Mouse (Mus musculus) 3T3-L1 (cell line): Measurements from ENCODE around the gene Rtn2.

Experiments
- DNase-seq: peaks from one replicate; pipeline ENCODE4 v3.0.0-alpha.2; 2015; ENCODE audit warnings: low read depth, low spot score

Rtn2 gene

DNA sequence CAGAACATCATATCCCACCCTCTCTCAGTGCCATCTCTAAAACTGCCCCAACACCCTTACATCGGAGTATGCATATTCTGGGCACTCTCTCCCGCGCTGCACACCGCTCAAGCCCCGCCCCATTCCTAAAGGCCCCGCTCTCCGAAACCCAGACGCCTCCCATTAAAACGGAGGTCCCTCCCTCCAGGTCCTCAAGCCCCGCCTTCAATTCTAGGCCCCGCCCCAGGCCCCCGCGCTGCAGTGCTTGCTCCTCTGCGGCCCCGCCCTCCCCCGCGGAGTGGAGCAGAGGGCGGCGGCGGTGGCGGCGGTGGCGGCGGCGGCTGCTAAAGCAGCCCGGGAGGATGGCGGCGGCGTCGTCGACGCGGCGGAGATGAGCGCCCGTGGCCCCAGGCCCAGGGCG lies at the start of gene Rtn2:
Gene Rtn2 (plus strand): TSS at position 240 of the 400 bp plus-strand sequence.
- DNase-seq, result peak; percentile 65

DNA sequence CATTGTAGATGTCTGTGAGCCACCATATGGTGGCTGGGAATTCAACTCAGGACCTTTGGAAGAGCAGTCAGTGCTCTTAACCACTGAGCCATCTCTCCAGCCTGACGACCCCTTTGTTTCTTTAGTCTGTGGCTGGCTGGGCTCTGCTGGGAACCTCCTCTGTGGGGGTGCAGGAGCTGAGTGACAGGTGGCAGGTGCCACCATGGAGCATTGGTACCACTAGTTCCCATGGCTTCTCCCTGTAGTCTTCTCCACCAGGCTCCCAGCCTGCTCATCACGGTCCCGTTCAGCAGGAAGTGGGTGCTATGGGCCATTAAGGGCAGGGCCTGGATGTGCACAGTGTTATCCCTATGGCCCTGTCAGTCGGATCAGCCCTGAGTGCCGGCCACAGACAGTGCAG lies 47.8 kb upstream of the Rtn2 start:
- DNase-seq, result no peak

GRCm38 (mm10) chr7:19235092-19235671 lies 47.2 kb upstream of the Rtn2 start:
- DNase-seq, result no peak

DNA sequence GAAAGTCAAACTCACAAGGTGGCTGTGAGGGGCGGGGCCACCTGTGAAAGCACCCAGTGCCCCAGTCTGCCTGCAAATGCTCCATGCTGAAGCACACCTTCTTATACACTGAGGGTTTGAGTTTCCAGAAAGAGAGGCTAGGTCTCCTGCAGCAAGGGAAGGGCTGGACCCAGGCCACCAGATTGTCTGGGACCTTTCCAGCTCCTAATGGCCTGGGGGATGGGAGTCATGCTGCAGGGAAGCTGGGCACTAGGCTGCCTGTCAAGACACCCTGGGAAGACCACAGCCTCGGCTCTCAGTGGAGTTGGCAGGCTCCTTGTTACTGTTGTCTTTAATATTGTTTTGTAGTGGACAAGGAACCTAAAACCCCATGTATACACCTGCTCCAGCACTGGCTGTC lies 46.0 kb upstream of the Rtn2 start:
- no peak for DNase-seq

GRCm38 (mm10) chr7:19238344-19238743 lies 44.1 kb upstream of the Rtn2 start:
- no peak for DNase-seq

- peak; percentile 92 for DNase-seq
Measured at GRCm38 (mm10) chr7:19239423-19239822, 43.0 kb upstream of the Rtn2 start.

DNA sequence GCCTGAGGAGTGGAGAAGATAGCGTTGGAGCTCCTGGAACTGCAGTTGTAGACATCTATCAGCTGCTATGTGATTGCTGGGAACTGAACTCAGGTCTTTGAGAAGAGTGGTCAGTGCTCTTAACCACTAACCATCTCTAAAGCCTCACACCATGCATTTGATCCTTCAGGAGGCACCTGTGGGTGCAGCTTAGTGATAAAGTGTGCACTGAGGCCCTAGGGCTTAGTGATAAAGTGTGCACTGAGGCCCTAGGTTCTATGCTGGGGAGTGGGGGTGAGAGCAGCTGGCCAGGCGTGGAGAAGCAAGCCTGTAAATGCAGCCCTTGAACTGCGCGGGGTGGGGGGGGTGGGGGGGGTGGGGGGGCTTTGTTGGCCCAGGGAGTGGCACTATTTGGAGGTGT lies 42.4 kb upstream of the Rtn2 start:
- DNase-seq, result no peak

DNA sequence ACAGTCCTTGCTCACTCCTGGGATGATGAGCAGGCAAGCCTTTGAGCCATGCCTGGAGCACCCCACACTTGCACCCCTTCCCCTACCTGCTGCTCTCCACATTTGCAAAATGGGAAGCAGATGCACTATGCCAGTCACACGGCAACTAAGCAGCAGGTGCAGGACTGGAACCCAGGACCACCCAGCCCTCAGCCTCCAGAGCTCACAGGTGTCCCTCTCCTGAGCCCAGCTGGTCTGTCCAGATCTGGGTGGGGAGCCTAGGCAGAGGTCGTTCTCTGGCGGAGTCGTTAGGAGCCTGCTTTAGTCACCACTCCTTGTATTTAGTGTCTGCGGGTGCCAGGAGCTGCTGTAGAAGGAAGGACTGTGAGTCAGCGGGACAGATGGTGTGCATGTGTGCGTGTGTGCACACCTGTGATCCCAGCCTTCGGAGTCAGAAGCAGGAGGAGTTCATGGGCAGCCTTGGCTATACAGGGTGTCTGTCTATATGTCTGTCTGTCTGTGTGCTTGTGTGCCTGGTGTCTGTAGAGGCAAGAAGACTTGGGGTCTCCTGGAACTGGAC lies 41.4 kb upstream of the Rtn2 start:
- no peak for DNase-seq

- no peak for DNase-seq
Measured at GRCm38 (mm10) chr7:19242005-19242404, 40.4 kb upstream of the Rtn2 start.

- no peak for DNase-seq
Measured at GRCm38 (mm10) chr7:19243858-19244257, 38.6 kb upstream of the Rtn2 start.

DNA sequence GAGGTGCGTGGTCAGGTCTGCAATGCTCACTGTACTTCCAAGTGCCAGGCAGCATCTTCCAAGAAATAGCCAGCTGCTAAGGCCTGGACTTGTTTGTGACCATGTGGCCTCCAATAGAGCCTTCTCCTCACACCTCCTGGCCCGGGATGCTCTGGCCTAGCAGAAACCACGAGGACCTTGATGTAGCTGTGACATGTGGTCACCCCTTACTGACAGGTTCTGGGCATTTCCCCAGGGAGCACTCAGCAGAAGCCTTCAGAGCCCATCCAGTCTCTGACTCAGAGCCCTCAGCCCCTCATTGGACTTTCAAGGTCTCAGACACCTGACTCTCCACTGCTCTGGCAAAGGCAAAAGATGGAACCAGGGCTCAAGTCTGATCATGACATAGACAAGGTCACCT lies 37.3 kb upstream of the Rtn2 start:
- peak; percentile 44 for DNase-seq

DNA sequence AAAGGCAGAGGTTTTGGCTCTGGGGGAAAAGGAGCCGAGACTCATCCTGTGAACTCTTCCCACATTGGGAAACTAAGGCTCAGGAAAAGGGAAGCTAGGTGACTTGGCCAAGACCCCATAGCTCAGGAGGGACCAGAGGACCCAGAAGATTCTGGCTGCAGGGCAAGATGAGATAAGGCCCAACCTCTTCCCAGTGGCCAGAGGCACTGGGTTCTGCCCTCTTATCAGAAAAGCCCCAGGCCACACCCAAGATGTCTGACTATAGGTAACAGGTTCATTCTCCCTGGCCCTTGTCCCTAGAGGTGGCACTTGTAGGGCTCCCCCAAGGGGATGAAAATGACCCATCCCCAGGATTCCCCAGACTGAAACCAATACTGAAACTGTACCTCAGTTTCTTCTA lies 35.6 kb upstream of the Rtn2 start:
- DNase-seq, result no peak

DNA sequence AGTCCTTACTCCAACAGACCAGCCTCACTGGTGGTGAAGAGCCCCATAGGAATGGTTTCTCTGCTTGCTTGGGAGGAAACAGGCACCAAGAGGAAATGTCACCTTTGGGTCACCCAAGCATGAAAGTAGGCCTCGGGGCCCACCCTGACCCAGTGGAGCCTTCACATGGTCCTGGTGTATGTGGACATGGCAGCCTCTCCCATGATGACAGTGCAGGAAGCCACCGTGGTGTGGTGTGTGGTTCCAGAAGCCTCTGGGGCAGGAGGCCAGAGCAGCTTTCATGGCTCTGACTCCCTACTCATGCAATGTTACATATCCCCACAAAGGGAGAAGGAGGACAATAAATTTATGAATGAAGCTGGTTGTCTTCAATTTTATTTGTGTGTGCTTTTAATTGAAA lies 34.9 kb upstream of the Rtn2 start:
- no peak for DNase-seq

DNA sequence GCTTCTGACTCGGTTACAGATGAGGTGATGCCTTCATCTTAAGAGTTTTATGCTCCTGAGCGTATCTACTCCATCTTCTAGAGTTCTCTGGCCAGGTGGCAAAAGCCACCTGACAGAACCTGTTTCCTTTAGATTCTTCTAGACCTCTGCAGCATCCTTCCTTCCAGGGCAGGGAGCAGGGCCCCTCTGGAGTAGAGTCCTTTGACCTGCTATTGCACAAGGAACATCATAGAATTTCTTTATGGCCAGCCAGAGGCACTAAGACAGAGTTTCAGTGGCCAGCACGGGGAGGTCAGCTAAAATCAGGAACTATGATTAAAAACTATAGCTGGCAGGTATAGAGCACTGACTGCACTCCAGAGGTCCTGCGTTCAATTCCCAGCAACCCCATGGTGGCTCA lies 30.3 kb upstream of the Rtn2 start:
- DNase-seq, result no peak

- no peak for DNase-seq
Measured at GRCm38 (mm10) chr7:19253437-19253836, 29.0 kb upstream of the Rtn2 start.

DNA sequence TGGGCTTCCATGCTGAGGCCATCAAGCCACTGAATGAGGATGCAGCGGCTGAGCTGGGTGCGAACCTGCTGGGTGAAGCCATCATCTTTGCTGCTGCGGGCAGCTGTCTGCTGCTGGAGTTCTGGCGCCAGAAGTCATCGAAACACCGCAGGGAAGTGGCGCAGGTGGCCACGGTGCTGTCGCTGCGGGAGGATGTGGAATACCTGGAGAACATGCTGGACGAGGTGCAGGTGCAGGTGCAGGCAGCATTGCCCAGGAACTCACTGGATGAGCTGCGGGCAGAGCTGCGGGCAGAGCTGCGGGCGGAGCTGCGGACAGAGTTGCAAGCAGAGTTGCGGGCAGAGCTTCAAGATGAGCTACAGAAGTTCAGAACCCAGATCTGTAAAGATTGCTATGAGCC lies 27.0 kb upstream of the Rtn2 start:
- DNase-seq, result no peak

DNA sequence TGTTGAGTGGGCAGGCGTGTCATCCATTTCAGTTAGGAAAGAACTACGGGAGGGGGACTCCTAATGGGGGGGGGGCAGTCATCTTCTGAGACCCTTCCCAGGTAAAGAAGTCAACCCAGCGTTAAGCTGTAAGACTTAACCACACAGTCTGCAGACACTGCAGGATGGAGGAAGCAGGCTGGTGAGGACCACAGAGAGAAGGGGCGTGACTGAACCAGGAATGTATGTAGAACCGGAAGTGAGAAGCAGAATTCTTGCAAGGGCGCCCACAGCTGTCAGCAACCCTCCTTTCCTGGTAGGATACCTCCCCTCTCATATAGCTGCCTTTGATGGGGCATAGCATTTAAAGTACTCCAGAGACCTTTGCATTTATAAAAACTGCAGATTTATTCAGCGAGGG lies 25.9 kb upstream of the Rtn2 start:
- DNase-seq, result no peak

- peak; percentile 54 for DNase-seq
Measured at GRCm38 (mm10) chr7:19257390-19258022, 24.9 kb upstream of the Rtn2 start.

DNA sequence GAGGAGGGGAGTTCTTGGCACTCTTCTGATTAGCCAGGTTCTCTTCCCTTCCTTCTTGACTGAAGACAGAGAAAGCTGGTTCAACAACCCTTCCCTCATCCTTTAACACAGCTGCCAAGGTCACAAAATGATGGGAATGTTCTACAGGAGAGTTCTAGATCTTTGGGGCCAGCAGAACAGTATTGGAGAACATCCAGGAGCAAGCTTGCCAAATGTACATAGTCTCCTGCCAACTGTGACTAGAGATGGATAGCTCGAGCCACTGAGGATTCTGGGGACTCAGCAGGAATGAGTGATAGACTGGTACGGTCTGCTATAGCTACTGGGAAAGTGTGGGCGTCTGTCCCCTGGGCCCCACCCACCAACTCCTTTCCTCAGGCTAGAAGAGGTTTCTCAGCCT lies 24.1 kb upstream of the Rtn2 start:
- no peak for DNase-seq

DNA sequence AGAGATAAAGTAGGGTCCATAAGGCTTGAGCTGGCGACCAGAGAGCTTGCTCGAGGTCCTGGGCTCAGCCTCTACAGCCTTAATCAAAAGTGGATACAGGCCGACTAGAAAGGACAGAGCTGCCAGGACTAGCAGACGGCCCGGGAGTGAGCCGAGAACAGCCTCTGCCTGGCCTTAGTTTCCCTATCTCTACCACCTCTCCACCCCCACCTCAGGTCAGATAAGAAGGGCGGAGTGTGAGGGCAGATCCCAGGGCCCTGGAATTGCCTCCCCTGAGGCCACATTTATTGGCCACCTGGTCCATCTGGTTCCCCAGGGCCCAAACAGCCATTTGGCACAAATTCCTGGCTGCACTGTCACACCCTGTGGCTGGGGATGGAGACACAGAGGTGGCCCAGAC lies 17.3 kb upstream of the Rtn2 start:
- DNase-seq, result no peak

DNA sequence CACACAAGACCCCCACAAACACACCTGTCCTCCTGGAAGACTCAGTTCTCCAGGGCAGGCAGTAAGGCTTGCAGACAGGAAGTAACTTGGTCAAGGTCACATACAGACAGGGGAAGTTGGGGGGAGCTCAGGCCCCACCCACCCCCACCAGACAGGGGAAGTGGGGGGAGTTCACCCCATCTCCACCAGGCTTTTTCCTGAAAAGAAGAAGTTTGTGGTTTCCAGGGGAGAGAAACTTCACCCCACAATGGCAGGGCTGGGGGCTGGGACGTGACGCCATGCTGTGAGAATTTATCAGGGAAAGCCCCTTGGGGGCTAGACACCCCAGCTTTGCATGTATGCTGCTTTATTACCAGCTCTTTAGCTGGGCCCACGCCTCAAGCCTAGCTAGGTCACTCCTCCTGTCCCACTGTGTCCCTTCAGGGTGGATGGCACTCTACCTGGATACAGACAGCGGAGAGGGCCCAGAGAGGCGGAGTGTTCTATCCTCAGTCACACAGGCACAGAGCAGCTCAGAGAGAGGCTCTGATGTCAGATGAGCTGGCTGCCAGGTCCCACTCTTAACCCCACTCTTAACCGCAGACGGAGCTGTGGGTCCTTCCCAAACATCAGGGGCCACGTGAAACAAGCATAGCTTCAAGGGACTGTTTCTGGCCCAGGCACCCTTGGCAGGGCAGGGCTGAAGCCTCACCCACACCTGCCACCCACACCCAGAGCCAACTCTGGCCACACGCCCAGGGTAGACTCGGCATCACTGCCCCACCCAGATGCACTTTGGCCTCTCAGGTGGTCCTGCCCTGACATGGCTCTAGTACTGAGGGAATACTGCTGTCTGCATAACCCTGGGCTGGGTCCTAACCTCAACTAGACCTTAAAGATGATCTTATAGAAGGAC lies 16.2 kb upstream of the Rtn2 start:
- no peak for DNase-seq

DNA sequence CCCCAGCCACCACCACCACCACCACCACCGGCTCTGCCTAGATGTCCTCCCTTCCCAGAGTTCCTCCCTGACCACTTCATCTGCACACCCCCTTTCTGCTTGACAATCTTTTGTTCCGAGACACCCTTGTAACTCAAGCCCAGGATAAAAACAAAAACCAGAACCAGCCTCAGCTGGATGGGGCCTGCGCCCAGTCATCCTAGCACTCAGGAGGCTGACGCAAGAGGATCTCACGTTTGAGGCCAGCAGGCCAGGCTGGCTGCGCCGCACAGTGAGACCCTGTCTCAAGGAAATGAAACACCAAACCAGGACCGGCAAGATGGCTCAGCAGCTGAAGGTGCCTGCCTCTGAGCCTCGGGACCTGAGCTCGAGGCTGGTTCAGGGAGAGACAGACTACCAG lies 15.4 kb upstream of the Rtn2 start:
- no peak for DNase-seq
